Mouse (Mus musculus) regulatory T cell (primary cell): ENCODE data around the gene Jmjd1c.
"Not testable (repeated sequence)": the region's sequence is repeated elsewhere in the genome, so short reads cannot be mapped to it uniquely, and the experiment has no call there.

Experiments used
- in situ Hi-C: fragments of 300-600 bp; cut with MboI, MseI; formaldehyde crosslinking; loops from one replicate; pipeline ENCODE4 v1.15.1; 2025; ENCODE audit warnings: high pct_unique_total_duplicates

Jmjd1c gene

GRCm38 (mm10) chr10:67100831-67101251, 4.9 kb downstream of the Jmjd1c start:
- in situ Hi-C loops, result loop anchor here (5.0 kb wide), 1 partner anchor 99 kb away; no protein-coding TSS in a partner anchor

GRCm38 (mm10) chr10:67104543-67104942, 8.6 kb downstream of the Jmjd1c start:
- in situ Hi-C loops, result loop anchor here (5.0 kb wide), 1 partner anchor 102 kb away; no protein-coding TSS in a partner anchor

GRCm38 (mm10) chr10:67105331-67106217, 9.6 kb downstream of the Jmjd1c start:
- in situ Hi-C loops, result no loop called here

GRCm38 (mm10) chr10:67106400-67106799, 10.5 kb downstream of the Jmjd1c start:
- in situ Hi-C loops, result no loop called here

GRCm38 (mm10) chr10:67107017-67107761, 11.3 kb downstream of the Jmjd1c start:
- in situ Hi-C loops, result no loop called here

- in situ Hi-C loops, result no loop called here
Measured at GRCm38 (mm10) chr10:67108096-67108495, 12.2 kb downstream of the Jmjd1c start.

GRCm38 (mm10) chr10:67109635-67110034, 13.7 kb downstream of the Jmjd1c start:
- in situ Hi-C loops, result no loop called here

GRCm38 (mm10) chr10:67111044-67111798, 15.3 kb downstream of the Jmjd1c start:
- in situ Hi-C loops, result no loop called here

GRCm38 (mm10) chr10:67111799-67112177, 15.9 kb downstream of the Jmjd1c start:
- in situ Hi-C loops, result no loop called here

GRCm38 (mm10) chr10:67112967-67113366, 17.0 kb downstream of the Jmjd1c start:
- in situ Hi-C loops, result not testable (repeated sequence)

GRCm38 (mm10) chr10:67113833-67114232, 17.9 kb downstream of the Jmjd1c start:
- in situ Hi-C loops, result no loop called here

- in situ Hi-C loops, result no loop called here
Measured at GRCm38 (mm10) chr10:67115115-67115514, 19.2 kb downstream of the Jmjd1c start.

GRCm38 (mm10) chr10:67115666-67116091, 19.8 kb downstream of the Jmjd1c start:
- in situ Hi-C loops, result no loop called here

- in situ Hi-C loops, result no loop called here
Measured at GRCm38 (mm10) chr10:67116251-67116650, 20.3 kb downstream of the Jmjd1c start.

- in situ Hi-C loops, result no loop called here
Measured at GRCm38 (mm10) chr10:67119291-67119690, 23.4 kb downstream of the Jmjd1c start.

- in situ Hi-C loops, result no loop called here
Measured at GRCm38 (mm10) chr10:67120180-67120579, 24.3 kb downstream of the Jmjd1c start.

- in situ Hi-C loops, result no loop called here
Measured at GRCm38 (mm10) chr10:67120640-67121039, 24.7 kb downstream of the Jmjd1c start.

GRCm38 (mm10) chr10:67123756-67124155, 27.8 kb downstream of the Jmjd1c start:
- in situ Hi-C loops, result no loop called here

- in situ Hi-C loops, result no loop called here
Measured at GRCm38 (mm10) chr10:67124156-67124555, 28.2 kb downstream of the Jmjd1c start.

GRCm38 (mm10) chr10:67126061-67126858, 30.3 kb downstream of the Jmjd1c start:
- in situ Hi-C loops, result loop anchor here (5.0 kb wide), 1 partner anchor 34 kb away; no protein-coding TSS in a partner anchor
